Mouse (Mus musculus) heart, adult 9 months (tissue): ENCODE results near the gene Crybg1.
"Not testable (repeated sequence)": the region's sequence is repeated elsewhere in the genome, so short reads cannot be mapped to it uniquely, and the experiment has no call there.

ENCODE experiments used
- DNase-seq, 2 experiments: peaks; one replicate each; pipeline ENCODE4 v3.0.0; 2022; ENCODE audit warnings: low spot score in 2 of 2

Gene Crybg1

GRCm38 (mm10) chr10:43973244-43973643 is 175.4 kb downstream of the Crybg1 start:
- no peak for DNase-seq

DNA sequence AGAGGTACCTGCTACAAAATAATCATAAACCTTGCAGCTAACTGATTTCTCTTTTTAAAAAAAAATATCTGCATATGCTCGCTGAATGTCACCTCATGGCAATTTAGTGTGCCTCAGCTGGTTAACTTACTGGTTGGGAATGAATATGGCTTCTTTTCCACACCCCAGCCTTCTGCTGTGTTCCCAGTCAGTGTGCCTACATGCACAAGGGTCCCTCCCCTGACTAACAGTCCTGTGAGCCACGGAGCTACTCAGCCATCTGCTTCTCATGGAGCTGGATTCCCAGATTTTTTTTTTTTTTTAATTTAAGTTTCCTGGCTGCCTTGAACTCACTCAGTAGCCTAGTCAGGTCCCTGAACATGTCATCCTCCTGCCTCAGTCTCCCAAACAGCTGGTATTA is 183.7 kb downstream of the Crybg1 start:
- DNase-seq: no peak

DNA sequence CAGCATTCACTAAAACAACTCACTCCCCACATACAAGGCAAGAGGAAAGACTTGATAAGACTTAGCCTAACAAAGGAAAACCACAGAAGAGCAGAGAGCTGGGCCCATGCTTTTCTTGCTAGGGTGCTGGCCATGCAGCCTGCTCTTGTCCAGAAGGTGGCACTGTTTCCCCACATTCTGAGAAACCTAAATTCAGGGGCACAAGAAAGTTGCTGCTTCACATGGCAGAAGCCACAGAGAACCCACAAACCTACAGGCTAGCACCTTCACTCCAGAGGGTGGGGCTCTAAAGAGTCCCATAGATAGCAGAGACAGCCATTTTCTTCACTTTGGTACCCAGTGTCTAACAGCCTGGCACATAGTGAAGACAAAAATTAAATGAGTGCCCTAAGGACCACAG is 194.7 kb downstream of the Crybg1 start:
- DNase-seq: peak; percentile 10 to 12

GRCm38 (mm10) chr10:43945435-43945834 is 203.2 kb downstream of the Crybg1 start:
- DNase-seq: no peak

GRCm38 (mm10) chr10:43943736-43944135 is 204.9 kb downstream of the Crybg1 start:
- no peak for DNase-seq

GRCm38 (mm10) chr10:43939136-43939662 is 209.5 kb downstream of the Crybg1 start:
- no peak for DNase-seq

DNA sequence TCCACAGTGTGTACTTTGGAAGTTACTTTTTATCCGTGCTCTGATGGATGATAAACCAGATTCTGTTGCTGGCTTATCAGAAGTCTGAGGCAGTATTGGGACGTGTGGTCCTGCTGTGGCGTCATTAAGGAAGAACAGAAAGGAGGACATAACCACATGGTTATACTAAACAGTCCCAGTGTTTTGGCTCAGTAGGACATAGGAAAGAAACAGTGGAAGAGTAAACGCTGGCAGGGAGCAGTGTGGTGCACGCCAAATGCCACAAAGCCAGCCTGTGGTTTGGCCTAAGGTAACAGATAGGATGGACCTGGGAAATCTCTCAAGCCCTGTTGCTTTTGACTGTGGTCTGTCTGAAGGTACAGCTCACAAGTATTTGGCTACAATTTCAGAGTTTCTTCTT is 220.1 kb downstream of the Crybg1 start:
- no peak for DNase-seq

DNA sequence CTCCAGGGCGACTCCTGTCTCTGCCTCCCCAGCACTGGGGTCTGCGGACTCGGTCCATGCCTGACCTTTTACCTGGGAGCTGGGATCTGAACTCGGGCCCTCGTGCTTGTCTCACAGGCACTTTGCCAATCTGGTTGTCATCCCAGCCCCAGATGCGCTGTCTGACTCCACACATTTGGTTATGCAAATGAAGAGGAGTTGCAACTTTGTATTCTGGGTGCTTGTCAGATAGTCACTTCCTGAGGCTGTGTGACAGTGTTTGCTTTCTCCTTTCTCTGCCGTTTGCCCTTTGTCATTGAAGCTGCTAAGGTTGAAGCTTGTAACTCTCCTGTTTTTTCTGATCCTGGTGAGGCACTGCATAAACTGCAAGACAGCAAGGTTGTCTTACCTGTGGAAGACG is 220.9 kb downstream of the Crybg1 start:
- no peak for DNase-seq

GRCm38 (mm10) chr10:43925776-43926175 is 222.9 kb downstream of the Crybg1 start:
- not testable (repeated sequence) for DNase-seq

DNA sequence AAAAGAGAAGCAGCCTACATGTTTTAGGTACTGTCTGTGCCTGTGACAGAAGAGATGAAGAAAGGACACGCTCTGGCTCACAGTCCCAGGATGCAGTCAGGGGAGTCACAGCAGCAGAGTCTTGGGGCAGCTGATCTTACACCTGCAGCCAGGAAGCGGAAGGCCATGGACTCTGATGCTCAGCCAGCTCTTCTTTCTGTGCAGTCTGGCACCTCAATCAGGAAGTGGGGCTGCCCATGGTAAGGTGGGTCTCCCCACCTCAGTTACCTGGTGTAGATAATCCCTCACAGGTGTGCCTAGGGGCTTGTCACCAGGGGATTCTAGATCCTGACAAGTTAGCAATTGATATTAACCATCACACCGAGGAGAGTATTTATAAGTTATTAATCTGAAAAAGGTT is 225.6 kb downstream of the Crybg1 start:
- no peak for DNase-seq

DNA sequence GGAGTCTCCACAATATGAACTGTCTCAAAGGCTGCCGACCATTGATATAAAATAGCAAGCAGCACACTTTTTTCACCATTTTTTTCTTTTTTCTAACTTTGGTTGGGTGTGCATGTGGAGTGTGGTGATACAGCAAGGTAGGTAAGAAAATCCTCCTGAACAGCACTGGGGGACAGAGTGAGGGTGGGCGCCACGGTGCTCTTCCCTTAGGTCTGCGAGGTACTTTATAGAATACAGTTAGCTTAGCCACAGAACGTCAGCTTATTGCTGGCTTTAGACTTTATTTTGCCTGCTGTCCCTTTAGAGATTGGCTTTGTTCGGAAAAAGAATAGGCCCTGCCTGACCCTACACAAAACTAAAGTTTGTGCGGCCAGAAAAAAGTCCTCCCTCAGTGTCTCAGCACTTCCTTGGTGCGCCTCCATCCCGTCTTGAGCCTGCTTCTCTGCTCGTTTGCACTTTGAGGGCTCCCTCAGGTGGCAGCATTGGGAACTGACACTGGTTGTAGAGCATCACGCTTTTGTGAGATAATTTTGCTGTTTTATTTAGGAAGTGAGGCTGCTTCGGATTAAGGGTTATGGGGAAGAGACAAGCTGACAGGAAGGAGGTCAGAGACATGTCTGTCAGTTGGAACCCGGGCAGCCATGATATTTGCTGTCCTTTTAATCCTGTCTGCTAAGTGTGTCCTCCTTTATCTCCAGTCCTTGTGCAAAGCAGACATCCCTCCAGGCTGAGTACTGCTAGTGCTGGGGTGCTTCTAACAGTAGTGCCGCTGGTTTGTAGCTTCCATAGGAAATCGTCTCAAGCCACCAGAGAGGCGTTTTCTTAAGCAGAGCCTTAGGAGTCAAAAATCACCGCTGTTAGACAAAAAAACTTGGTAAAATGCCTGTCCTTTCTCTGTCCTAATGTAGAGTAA is 229.7 kb downstream of the Crybg1 start:
- peak; percentile 16 to 44 for DNase-seq

DNA sequence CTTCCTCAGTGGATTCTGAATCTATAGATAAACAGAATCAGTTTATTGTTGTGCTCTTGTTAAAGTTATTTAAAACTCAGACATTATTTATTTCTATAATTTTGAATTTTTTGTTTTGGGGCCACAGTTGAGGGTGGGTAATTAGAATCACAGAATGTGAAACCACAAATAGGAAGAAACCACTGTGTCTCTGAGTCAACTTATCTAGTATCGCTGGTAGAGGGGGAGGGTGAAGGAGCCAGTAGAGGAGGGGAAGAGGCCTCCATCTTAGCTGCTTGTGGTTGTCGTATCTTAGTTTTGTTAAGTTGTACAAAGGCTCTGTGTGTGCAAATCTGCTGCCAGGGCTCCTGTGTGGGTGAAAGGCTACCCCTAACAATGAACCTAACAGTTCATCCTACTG is 231.9 kb downstream of the Crybg1 start:
- DNase-seq: no peak

- no peak for DNase-seq
Observed at GRCm38 (mm10) chr10:43916181-43916580, 232.5 kb downstream of the Crybg1 start.

DNA sequence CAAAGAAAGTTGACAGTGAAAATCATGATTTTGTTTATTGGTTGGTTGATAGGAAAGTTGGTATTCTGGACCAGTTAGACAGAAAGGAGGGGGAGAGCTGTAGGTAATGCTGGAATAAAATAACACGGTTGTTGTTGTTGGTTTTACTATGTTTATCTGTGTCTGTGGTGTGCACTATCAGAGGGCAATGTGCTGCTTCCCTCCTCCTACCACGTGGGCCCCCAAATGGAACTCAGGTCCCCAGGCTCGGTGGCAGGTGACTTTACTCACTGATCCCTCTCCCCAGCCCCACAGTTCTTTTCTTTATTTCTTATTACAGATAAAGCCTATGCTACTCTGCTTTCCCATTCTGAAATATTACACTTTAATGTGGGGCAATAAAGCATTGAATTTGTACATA is 236.4 kb downstream of the Crybg1 start:
- no peak for DNase-seq

- DNase-seq: no peak
Observed at GRCm38 (mm10) chr10:43910873-43911142, 237.8 kb downstream of the Crybg1 start.

DNA sequence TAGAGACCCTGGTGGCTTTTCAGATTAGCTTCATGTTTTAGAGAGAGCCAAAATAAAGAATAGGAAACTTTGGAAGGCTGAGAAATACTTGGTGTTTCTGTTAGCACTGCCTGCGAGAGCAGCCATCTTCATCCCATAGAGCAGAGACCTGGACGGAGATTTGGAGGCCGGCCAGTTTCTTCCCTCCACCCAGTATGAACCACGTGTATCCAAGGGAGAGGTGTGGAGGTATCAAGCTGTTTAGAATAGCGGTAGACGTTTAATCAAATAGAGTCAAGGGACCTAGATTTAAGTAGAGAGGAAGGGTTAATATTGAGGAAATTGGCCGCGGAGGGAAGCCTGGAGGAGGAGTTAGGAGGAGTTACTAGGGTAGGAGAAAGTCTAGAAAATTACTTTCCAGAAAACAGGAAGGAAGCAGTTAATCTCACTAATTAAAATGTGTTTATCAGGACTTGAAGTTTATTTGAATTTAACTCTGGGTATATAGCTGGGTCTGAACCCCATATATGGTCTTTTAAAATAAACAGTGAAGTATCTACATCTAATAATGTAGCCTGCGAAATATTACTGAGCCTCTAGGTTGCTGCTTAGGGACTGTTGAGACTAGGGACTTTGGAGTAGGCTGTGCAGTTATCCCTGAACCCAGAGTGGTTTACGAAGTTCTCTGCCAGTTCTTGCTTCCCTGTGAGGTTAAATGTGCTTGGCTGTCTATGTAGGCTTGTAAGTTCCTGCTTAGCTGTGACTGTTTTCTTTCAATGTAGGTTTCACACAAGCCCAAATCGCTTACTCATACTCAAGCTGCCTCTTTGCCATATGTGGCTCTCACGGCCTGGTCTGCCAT is 238.4 kb downstream of the Crybg1 start:
- no peak for DNase-seq

DNA sequence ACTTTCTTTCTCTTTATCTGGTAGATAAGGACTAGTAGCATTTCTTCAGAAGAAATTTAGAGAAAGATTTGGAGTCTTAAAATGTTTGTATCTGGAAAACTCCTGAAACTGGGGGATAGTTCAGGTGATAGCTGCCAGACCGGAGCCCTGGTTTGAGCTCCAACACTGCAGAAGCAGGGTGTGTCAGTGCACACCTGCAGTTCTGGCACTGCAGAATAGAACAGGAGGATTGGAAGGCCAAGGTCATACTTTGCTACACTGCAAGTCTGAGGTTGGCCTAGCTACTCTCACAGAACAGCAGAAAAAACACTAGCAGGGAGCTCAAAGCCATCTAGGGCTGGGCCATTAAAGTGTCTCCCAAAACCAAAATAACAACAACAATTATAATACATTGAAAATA is 244.1 kb downstream of the Crybg1 start:
- DNase-seq: no peak

DNA sequence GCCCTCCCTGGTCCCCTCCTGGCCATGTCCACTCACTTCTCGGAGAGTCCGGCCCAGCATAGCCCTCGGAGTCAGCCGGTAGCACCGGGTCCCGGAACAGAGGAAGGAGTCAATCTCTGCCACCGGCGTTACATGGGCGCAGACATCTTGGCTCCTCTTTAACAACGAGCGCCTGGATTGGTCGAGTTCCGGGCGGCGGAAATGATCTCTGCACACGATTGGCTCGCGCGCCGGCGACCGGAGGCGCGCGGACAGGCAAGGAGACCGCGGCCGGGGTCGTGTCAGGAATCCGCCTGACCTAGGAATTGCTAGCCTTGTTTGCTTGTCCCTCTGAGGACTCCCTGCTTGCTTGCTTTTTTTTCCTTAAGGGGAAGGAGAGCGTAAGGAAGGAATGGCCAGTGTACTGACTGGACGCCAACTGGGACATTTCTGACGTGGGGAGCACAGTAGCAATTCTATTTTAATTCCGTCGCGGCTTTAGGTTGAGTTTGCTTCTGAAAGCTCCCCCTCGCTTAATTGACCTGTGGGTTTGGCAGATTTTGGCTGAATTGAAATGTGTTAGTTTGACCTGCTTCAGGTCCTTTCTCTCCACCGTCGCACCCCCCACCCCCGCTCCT is 247.0 kb downstream of the Crybg1 start, which contains the start of the genes Qrsl1 and Rtn4ip1:
Gene Qrsl1 (minus strand): TSS at position 168 of the 617 bp plus-strand sequence.
Gene Rtn4ip1 (plus strand): TSS at position 230 of the 617 bp plus-strand sequence.
- DNase-seq: peak; percentile 94 to 95

- DNase-seq: no peak
Observed at GRCm38 (mm10) chr10:43900883-43901570, 247.6 kb downstream of the Crybg1 start.
